Comparison of ENCODE assay signal across 18 mouse cellular contexts in genomic region chr11:75894791-75895420, GRCm38 (mm10). TPM values are rescaled to one million over a fixed set of nuclear protein-coding genes. Genes with fewer than 3 reads are reported as not detected.
DNase-seq lines count a peak whose midpoint lies in the region; ATAC-seq and TF ChIP-seq lines count a peak whose summit lies in the region.
"Had no signal": no experiment of that assay in that cellular context is flagged by ENCODE, and none has a peak within 500 bp of the region (broad histone marks: within the 10 kb centered on the region; RNA-seq: fewer than 3 reads in every experiment).

No protein-coding gene starts in this region.

- no peak for TF ChIP-seq POLR2A in brain, embryonic 14.5 days (IDR thresholded peaks at IDR 0.05; ENCODE audit: borderline replicate concordance, extremely low read depth, insufficient read depth, insufficient read length, poor library complexity, severe bottlenecking)

- no peaks in the 10 kb centered on the region for H3K36me3 ChIP-seq in hindbrain, postnatal 0 days (ENCODE audit: insufficient read depth, low read length)
- H3K36me3 ChIP-seq: embryonic facial prominence, embryonic 13.5 days; forebrain, embryonic 12.5 days; G1E; stomach, embryonic 15.5 days had no signal

- WGBS in hindbrain, postnatal 0 days: 46% methylated on average over 12 of the region's 12 CpGs

- ATAC-seq in hindbrain, postnatal 0 days: peak; percentile 64

- H3K27me3 ChIP-seq in hindbrain, postnatal 0 days (ENCODE audit: insufficient read depth, low read length): no peaks in the 10 kb centered on the region
- H3K27me3 ChIP-seq: embryonic facial prominence, embryonic 13.5 days; stomach, embryonic 15.5 days had no signal

- no peak overlapping the region for H3K4me2 ChIP-seq in hindbrain, postnatal 0 days (ENCODE audit: low read depth, low read length)
- H3K4me2 ChIP-seq: embryonic facial prominence, embryonic 13.5 days; forebrain, embryonic 12.5 days; stomach, embryonic 15.5 days had no signal

- intact Hi-C loops in left cerebral cortex, postnatal 4 days (cut with DNase I): no loop called here
- intact Hi-C loops in gastrocnemius, adult 2 months (cut with DNase I): no loop called here

- no peaks in the 10 kb centered on the region for H3K9me3 ChIP-seq in hindbrain, postnatal 0 days (ENCODE audit: low read length)
- H3K9me3 ChIP-seq: embryonic facial prominence, embryonic 13.5 days; forebrain, embryonic 12.5 days; G1E; stomach, embryonic 15.5 days had no signal

- H3K4me1 ChIP-seq in hindbrain, postnatal 0 days (ENCODE audit: insufficient read depth, low read length): peaks cover 9% of the 10 kb centered on the region
- H3K4me1 ChIP-seq: stomach, embryonic 15.5 days had no signal

- no peak overlapping the region for H3K9ac ChIP-seq in hindbrain, postnatal 0 days (replicated peaks; ENCODE audit: low read length)
- H3K9ac ChIP-seq: embryonic facial prominence, embryonic 13.5 days; forebrain, embryonic 12.5 days; stomach, embryonic 15.5 days had no signal

- no peak for TF ChIP-seq CTCF in brain, embryonic 14.5 days (IDR thresholded peaks at IDR 0.05; ENCODE audit: borderline replicate concordance, extremely low read depth, insufficient read depth, insufficient read length)
- TF ChIP-seq CTCF in hindbrain, postnatal 0 days (IDR thresholded peaks at IDR 0.05; ENCODE audit: low read depth): no peak
- no peak for TF ChIP-seq CTCF in gastrocnemius, adult 2 months (IDR thresholded peaks at IDR 0.05)

- H3K27ac ChIP-seq in hindbrain, postnatal 0 days: no peak overlapping the region
- no peak overlapping the region for H3K27ac ChIP-seq in gastrocnemius, adult 2 months
- H3K27ac ChIP-seq: embryonic facial prominence, embryonic 13.5 days; forebrain, embryonic 12.5 days; heart, adult 2 months; left cerebral cortex, adult 2 months; stomach, embryonic 15.5 days had no signal

- peak; percentile 69 to 79 for DNase-seq in cerebellum, postnatal 14 days
- no peak for DNase-seq in cerebellum, adult 8-10 months
- peak; percentile 81 for DNase-seq in left cerebral cortex, postnatal 4 days
- no peak for DNase-seq in left cerebral cortex, adult 8-10 months (ENCODE audit: low spot score in 2 of 2)
- DNase-seq in brain, embryonic 14.5 days (ENCODE audit: low read depth): peak; percentile 61
- peak; percentile 66 for DNase-seq in hindbrain, postnatal 0 days (ENCODE audit: low spot score)
- DNase-seq in ovary, postnatal 14 days (ENCODE audit: low spot score): no peak
- no peak for DNase-seq in gastrocnemius, adult 2 months
- DNase-seq: cerebellum, adult 9-11 months; heart, postnatal 14 days; lung, adult 18-20 months; thymus, postnatal 14 days had no signal

- no peak overlapping the region for H3K4me3 ChIP-seq in hindbrain, postnatal 0 days (ENCODE audit: low read length)
- no peak overlapping the region for H3K4me3 ChIP-seq in gastrocnemius, adult 2 months
- H3K4me3 ChIP-seq: embryonic facial prominence, embryonic 13.5 days; forebrain, embryonic 12.5 days; heart, adult 2 months; left cerebral cortex, adult 2 months; stomach, embryonic 15.5 days had no signal

RNA-seq across cellular contexts. Expression of gene Rph3al, which starts 43.3 kb away (rescaled TPM):
- total RNA-seq in left cerebral cortex, postnatal 4 days (2021): 1 to 10 TPM; 2.9 to 4.3 TPM
- 1 to 10 TPM; 2.5 to 3.7 (median 3.5) TPM for total RNA-seq in left cerebral cortex, adult 8-10 months (2022)
- polyA plus RNA-seq in brain, embryonic 14.5 days (2012; rRNA removed): 1.7 and 3.1 TPM in 2 replicates
- 2.0 and 3.1 TPM in 2 replicates for total RNA-seq in hindbrain, postnatal 0 days (2014; rRNA removed)
- 2.5 and 3.3 TPM in 2 replicates for polyA plus RNA-seq in hindbrain, postnatal 0 days (2015; fragmentation: Nextera tagmentation; extraction: Ambion mirVana)
- total RNA-seq in gastrocnemius, adult 2 months (2021): 10 to 100 TPM; 12.7 to 15.0 TPM
- total RNA-seq: G1E had no signal
- polyA plus RNA-seq: G1E had no signal

Comparison
In these comparisons a context has a peak if more than half of its experiments do, and no peak if none do; other contexts are left out.
1. DNase-seq: peak in cerebellum, postnatal 14 days (2 of 2), left cerebral cortex, postnatal 4 days (single experiment), brain, embryonic 14.5 days (single experiment) and hindbrain, postnatal 0 days (single experiment); none in cerebellum, adult 8-10 months (single experiment), left cerebral cortex, adult 8-10 months (0 of 2), ovary, postnatal 14 days (single experiment) and gastrocnemius, adult 2 months (single experiment).